Mouse (Mus musculus) brain, embryonic 14.5 days (tissue): ENCODE data around the gene Slit2. TPM values are rescaled to one million over a fixed set of nuclear protein-coding genes. Genes with fewer than 3 reads are reported as not detected.

Source experiments
- DNase-seq: peaks from one replicate; pipeline ENCODE4 v3.0.0-alpha.2; 2011; ENCODE audit warnings: low read depth
- CTCF ChIP-seq: fragments of 200-500 bp; IDR thresholded peaks from 2 replicates; pipeline ENCODE4 v1.5.1; 2012; ENCODE audit warnings: inconsistent platforms, mild to moderate bottlenecking, moderate library complexity, borderline replicate concordance; ENCODE audit not compliant: insufficient read depth, insufficient read length; ENCODE audit errors: extremely low read depth
- POLR2A ChIP-seq: fragments of 200-500 bp; IDR thresholded peaks from 2 replicates; pipeline ENCODE4 v1.6.1; 2012; ENCODE audit warnings: mild to moderate bottlenecking, inconsistent platforms, borderline replicate concordance; ENCODE audit not compliant: poor library complexity, insufficient read depth, insufficient read length, severe bottlenecking; ENCODE audit errors: extremely low read depth
- polyA plus RNA-seq: library from polyadenylated mRNA; depleted of rRNA; stranded (reverse); fragments of >200 nt; gene quantifications from 2 replicates; pipeline ENCODE4 v1.2.3, GENCODE M21; 2012; rRNA removed

Gene Slit2
- polyA plus RNA-seq, result 20.7 and 31.8 TPM in 2 replicates

- DNase-seq, result peak; percentile 92
- TF ChIP-seq POLR2A, result peak; percentile 67; the same call in 1 of the 2 replicates
- TF ChIP-seq CTCF, result no peak
Observed at GRCm38 (mm10) chr5:47982941-47983701, at the start of gene Slit2. Slit2 (plus strand) TSS chr5:47983138.

- no peak for DNase-seq
- TF ChIP-seq CTCF (no peak), POLR2A (no peak)
Observed at GRCm38 (mm10) chr5:47938586-47939372, 44.2 kb upstream of the Slit2 start.

GRCm38 (mm10) chr5:47956451-47956850 lies 26.5 kb upstream of the Slit2 start:
- TF ChIP-seq POLR2A, result no peak
- TF ChIP-seq CTCF, result no peak
- no peak for DNase-seq

- DNase-seq, result peak; percentile 55
- no peak for TF ChIP-seq POLR2A
- TF ChIP-seq CTCF, result no peak
Observed at GRCm38 (mm10) chr5:47975795-47976194, 7.1 kb upstream of the Slit2 start.

GRCm38 (mm10) chr5:47979371-47979770 lies 3.6 kb upstream of the Slit2 start:
- DNase-seq, result peak; percentile 68
- TF ChIP-seq POLR2A, result no peak
- TF ChIP-seq CTCF, result peak; percentile 67

GRCm38 (mm10) chr5:47980459-47980858 lies 2.5 kb upstream of the Slit2 start:
- peak; percentile 43 for DNase-seq

GRCm38 (mm10) chr5:47981951-47982350 lies 987 bp upstream of the Slit2 start:
- TF ChIP-seq CTCF (no peak), POLR2A (no peak)
- no peak for DNase-seq

More at GRCm38 (mm10) chr5:47980459-47980858, 2.5 kb upstream of the Slit2 start:
- peak; percentile 25; the same call in 1 of the 2 replicates for TF ChIP-seq CTCF
- no peak for TF ChIP-seq POLR2A

- DNase-seq, result peak; percentile 62
- TF ChIP-seq POLR2A, result no peak
- TF ChIP-seq CTCF, result no peak
Observed at GRCm38 (mm10) chr5:47983746-47984583, 1.0 kb downstream of the Slit2 start.

GRCm38 (mm10) chr5:47984584-47985197 lies 1.8 kb downstream of the Slit2 start:
- TF ChIP-seq CTCF, result no peak
- no peak for TF ChIP-seq POLR2A
- DNase-seq, result peak; percentile 59

- TF ChIP-seq POLR2A (no peak), CTCF (no peak)
- peak; percentile 86 for DNase-seq
Observed at GRCm38 (mm10) chr5:47985198-47985631, 2.3 kb downstream of the Slit2 start.
